Mouse (Mus musculus) kidney, adult 18-20 months (tissue): ENCODE measurements around the gene Cox5a.

Experiments
- DNase-seq: peaks from one replicate; pipeline ENCODE4 v3.0.0; 2021

Gene Cox5a

DNA sequence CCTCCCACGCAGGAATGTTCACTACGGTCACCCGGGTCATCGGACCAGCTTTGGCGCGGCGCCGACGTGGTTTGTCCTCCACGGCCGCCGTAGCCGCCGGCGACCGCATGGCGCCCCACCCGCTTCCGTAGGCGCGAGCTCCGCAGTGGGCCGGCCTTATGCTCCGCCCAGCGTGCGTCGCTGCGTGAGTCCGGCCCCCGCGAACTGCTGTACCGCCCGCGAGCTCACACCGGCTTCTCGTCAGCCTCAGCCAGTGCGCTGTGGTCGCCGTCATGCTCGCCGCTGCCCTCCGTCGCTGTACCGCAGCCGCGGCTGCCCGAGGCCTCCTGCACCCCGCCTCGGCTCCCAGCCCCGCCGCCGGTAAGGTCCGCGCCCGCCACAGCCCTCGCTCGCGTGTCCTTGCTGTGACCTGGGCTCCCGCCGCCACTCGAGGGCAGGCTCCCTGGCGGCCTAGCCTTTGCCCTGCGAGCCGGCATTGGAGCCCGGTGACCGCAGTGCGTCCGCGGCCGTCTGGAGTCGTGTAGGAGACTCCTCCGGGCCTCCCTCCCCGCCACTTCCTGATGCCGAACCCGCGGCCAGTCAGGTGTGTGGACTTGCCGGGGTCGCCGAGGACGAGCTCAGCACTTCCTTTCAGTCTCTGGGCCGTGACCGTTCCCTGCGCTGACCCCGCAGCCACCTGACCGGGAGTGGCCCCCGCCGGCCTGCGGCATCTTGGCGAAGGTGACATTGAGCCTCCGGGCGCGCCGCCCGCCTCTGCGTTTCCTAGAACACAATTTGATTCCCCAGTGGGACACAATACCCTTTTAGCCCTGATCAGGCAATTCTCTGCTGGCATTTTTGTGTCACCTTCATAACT, at the start of gene Cox5a:
TSS of gene Cox5a (plus strand) at position 219 of the 856 bp plus-strand sequence.
- DNase-seq = peak; percentile 95

- DNase-seq = peak; percentile 83
Observed at GRCm38 (mm10) chr9:57485774-57486173, 35.3 kb upstream of the Cox5a start.

- no peak for DNase-seq
Observed at GRCm38 (mm10) chr9:57487807-57488206, 33.3 kb upstream of the Cox5a start.

DNA sequence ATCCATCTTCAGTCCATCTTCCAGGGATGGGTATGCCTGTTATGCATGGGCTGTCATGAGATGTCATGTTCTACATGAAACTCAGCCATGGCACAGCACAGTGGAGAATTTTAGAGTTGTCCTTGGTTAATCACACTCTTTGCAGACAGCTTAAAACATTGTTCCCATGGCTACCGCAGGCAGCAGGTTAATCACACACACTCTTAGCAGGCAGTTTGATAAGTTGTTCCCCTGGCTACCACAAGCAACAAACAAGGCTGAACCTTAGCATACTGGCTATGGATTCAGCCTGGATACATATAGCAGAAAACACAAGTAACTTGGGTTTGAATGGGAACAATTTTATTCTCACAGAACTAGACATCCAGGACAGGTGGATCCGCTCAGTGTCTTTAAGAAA, 27.5 kb upstream of the Cox5a start:
- DNase-seq = no peak

- no peak for DNase-seq
Observed at GRCm38 (mm10) chr9:57494970-57495369, 26.1 kb upstream of the Cox5a start.

GRCm38 (mm10) chr9:57497236-57497635, 23.8 kb upstream of the Cox5a start:
- peak; percentile 23 for DNase-seq

DNA sequence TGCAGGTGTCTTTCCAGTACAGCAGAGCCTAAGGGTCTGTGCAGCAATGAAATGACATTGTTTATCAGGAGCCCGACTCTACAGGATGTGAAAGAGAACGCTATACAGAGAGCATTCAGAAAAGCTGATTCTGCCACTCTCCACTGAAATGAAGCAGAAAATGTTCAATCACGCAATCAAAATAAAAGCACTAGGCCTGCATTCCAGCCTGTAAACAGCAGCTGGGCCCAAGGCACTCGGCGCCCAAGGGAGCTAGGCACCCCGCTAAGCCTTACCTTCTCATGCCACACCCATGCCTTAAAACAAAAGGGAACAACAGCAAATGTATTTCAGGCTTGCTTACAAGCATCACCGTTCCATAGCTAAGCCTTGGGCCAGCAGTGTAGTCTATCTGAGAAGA, 22.5 kb upstream of the Cox5a start:
- DNase-seq = no peak

- DNase-seq = no peak
Observed at GRCm38 (mm10) chr9:57501452-57501851, 19.6 kb upstream of the Cox5a start.

DNA sequence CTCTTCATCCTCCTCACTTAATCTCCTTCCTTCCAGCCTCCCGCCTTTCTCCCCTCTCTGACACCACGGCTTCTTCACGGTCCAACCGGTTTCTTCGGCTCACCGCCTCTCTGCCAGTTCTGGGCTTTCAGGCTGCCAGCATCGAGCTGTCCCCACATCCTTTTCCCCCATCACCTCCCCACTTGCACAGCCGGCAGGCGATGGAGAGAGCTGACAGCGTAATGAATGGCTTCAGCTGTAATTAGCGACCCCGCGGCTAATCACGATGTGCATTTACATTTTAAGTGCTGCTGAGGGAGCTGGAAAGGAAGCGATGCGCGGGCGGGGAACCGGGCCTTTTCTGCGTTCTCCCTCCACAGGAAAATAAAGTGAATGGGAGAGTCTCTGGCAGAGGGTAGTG, 19.2 kb upstream of the Cox5a start:
- DNase-seq = no peak

DNA sequence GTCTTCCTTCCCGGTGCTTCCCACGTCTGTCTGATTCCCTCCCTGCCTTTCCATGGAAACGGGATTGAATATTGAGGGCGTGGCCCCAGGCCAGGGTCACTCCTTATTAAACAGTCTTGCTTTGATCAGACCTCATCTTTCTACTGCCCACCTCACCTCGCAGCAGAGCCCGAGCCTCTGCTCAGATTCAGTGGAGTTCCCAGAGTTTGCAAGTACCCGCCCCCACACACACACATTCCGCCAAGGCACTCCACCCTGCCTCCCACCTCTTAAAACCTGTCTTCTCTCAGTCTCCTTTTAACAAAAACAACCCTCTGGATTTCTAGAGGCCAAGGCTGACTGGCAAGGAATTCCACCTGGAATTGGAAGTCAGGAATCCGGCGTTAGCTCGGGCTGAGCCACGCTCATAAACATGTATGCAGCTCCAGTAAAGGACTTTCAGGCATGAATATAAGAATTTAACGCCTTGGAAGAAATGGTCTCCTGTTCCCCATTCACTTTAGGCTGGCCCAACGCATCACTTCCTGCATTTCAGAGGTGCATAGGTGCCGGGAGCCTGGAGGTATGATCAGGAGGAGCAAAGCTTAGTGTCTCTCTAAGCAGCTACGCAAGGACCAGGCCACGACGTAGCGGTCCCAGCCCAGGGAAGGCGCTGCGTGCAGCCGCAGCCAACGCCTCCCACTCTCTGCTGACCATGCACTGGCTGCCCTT, 18.0 kb upstream of the Cox5a start:
- DNase-seq = no peak

DNA sequence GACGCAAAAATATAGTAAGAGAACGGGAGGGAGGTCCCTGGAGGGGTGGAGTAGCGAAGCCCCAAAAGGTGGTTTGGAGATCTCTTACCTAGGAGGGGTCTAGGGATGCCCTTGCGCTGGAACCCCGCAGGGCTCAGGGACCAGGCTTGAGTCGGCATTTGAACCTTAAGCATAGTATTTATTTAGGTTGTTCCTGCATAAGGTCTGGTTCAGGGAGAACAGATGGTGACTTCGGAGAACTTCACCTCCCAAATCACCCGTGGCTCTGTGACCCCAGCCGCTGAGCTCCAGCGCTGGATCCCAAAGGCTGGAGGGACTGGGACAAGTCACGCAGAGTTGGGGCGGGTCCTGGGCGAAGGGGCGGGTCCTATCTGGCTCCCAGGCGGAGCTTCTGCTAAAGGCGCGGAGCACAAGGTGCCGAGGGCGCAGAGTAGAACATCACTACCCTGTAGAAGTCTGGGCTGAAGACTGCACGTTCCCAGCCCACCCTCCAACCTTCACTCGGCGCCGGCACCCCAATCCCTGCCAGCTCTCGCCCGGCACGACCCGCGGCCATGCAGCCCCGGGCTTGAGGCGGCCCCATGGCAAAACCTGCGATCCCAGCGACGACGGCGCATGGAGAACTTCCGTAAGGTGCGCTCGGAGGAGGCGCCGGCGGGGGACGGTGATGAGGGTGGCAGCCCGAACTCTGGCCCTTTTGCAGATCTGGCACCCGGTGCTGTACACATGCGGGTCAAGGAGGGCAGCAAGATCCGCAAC, 17.3 kb upstream of the Cox5a start, which contains the start of gene Rpp25:
TSS of gene Rpp25 (plus strand) at position 405 of the 759 bp plus-strand sequence.
- peak; percentile 75 for DNase-seq

GRCm38 (mm10) chr9:57504381-57504700, 16.7 kb upstream of the Cox5a start:
- DNase-seq = peak; percentile 73

DNA sequence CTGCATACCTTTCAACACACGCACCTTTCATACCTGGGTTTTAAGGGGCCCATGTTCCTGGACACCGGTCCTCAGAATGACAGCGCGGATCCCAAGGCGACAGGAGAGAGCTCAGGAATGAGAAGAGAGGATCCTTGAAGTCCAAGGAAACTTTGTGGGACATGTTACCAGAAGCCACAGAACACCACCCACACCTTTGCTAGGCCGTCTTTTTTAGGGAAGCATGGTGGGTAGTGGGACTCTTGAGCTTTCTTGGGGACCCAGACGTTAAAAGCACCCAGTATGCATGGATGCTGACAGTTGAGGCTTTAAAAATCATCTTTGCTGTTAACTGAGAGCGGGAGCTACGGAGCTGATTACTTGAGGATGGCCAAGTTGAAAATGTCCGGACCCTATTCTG, 16.2 kb upstream of the Cox5a start:
- DNase-seq = no peak

DNA sequence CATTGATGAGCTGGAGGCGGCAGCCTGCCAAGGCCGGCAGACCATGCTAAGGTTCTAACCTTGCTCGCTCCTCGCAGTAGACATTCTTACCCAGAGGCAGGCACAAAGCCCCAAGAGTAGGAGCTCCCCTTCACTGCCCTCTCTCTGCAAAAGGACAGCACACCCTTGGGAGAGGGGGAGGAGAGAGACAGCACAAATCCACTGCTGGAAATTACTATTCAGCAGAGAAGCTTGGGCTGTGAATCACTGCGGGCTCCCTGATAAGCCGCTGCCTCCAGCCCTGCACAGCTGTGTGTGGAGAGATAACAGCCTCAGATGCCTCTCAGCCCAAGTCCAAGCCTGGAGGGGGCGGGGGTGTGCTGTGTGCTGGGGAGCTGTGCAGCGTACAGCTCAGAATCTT, 15.4 kb upstream of the Cox5a start:
- no peak for DNase-seq

GRCm38 (mm10) chr9:57510577-57510976, 10.5 kb upstream of the Cox5a start:
- no peak for DNase-seq

GRCm38 (mm10) chr9:57517113-57517512, 4.0 kb upstream of the Cox5a start:
- DNase-seq = peak; percentile 68

DNA sequence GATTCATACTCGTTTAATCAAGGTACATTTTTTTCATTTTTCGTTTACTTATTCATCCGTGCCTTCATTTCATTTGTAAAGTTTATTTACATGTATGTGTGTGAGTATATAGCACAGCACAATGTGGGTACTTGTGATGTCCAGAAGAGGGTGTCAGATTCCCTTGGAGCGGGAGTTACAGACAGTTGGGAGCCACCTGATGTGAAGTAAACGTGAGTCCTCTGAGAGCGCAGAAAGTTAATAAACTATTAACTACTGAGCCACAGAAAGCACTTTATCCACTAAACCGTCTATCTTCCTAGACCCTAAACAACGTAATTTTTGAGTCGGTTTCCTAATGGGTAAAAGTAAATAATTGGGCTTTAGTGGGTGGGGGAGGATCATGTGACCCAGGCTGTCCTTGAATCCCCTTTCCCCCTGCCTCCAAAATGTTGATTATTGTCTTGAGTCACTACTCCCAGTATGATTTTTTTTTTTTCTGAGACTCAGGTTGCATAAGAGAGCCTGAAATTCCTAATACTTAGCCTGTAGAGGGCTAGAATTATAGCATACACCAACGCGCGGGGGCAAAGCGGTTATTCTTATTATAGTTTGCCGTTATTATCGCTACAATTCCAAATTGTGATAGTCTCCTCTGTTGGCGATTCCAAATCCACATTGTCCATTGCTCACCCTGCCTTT, 559 bp upstream of the Cox5a start:
- peak; percentile 36 for DNase-seq

DNA sequence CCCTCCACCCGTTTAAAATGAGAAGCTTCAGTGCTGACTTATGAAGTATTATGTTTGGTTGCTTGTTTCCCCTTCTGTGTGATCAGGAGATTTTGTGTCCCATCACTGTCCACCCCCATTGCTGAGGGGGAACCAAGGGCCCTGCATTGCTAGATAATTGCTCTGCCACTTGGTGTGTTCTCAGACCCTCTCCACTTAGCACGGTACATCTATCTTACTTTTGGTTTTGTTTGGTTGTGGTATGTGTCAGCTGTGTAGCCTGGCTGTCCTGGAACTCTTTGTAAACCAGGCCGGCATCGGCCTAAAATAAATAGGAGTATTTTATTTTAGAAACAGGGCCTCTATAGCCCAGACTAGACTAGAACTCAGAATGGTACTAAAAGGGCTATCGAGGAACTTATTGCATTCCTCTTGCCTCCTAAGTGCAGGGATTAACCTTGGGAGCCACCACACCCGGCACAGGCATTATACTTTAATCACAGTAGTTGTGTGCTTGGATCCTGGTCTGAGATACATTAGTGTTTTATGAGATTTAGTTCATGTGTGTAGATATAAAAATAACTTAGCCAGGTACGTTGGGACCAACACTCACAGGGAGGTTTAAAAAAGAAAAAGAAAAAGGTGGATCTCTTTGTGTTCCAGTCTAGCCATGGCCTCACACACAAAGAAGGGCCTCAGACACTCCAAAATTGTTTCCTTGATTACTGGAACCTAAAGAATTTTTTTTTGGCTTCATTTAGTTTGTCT, 1.2 kb downstream of the Cox5a start:
- no peak for DNase-seq

- DNase-seq = no peak
Observed at GRCm38 (mm10) chr9:57522861-57523246, 1.8 kb downstream of the Cox5a start.

DNA sequence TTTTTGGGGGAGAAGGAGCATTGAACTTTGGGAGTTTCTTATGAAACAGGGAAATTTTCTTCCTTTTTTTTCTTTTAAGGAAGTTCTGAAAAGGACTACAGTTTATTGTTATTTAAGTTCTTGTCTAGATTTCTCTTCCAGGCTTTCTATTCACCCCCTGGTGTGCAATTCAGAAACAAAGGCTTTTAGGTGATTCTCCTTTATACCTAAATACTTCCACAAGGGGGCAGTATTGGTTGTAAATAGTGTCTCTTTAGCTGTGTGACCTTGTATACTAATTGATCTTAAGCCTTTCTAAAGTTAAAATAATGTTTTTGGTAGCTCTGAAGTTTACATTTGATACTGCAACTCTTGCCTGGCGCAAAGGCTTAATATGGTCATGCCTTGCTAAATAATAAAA, 2.7 kb downstream of the Cox5a start:
- no peak for DNase-seq

DNA sequence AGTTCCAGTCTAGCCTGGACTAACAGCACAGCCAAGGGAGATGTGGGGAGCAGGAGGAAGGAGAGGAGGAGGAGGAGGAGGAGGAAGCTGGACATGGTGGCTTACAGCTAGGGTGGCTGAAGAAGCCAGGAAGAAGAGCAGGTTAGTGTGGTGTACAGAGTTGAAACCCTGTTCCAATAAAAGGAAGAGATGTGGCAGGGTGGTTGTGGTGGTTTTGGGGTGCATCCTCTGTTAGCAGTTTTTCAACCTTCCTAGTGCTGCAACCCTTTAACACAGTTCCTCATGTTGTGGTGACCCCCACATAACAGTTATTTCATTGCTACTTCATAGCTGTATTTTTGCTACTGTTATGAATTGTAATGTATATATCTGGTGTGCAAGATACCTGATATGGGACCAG, 3.4 kb downstream of the Cox5a start:
- no peak for DNase-seq

DNA sequence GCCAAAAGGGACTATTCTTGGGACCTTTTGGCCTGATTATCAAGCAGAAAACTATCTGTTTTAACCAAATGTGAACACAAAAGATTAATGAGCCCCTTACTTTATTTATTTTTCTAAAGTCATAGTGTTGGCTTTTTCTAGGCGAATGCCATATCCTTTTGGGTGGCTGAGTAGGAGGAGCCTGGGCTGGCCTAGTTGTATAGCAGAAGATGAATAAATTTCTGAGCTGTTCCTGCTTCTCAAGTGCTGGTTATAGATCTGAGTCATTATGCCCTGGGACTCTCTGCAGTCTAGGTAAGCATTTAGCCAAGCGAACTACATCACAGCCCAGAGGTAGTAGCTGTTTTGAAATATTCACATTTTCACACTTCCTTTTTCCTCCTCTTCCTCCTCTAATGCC, 4.4 kb downstream of the Cox5a start:
- no peak for DNase-seq
